Mouse (Mus musculus) hindbrain, embryonic 14.5 days (tissue): ENCODE measurements around the gene Sirt5. TPM values are rescaled to one million over a fixed set of nuclear protein-coding genes. Genes with fewer than 3 reads are reported as not detected.

Experiments used
- ATAC-seq: fragments of 200-750 bp; cut with Nextera tagmentation; 2 replicates; pipeline ENCODE4 v1.8.0; 2017; ENCODE audit warnings: moderate number of reproducible peaks, mild to moderate bottlenecking, moderate TSS enrichment, moderate library complexity; ENCODE audit not compliant: low FRiP score
- DNase-seq: peaks from one replicate; pipeline ENCODE4 v3.0.0-alpha.2; 2015; ENCODE audit warnings: low spot score
- H3K27ac ChIP-seq: fragments of 300-500 bp; sonication (generic); 2 replicates; pipeline ENCODE4 v1.5.1; 2014; ENCODE audit warnings: mild to moderate bottlenecking, moderate library complexity
- H3K27me3 ChIP-seq: fragments of 300-500 bp; sonication (generic); 2 replicates; pipeline ENCODE4 v1.6.1; 2014; ENCODE audit warnings: mild to moderate bottlenecking, low read length, mixed read lengths; ENCODE audit not compliant: control insufficient read depth, insufficient read depth
- H3K36me3 ChIP-seq: fragments of 300-500 bp; sonication (generic); replicated peaks from 2 replicates; pipeline ENCODE4 v1.6.1; 2014; ENCODE audit not compliant: control insufficient read depth, insufficient read depth
- H3K4me1 ChIP-seq: fragments of 300-500 bp; sonication (generic); replicated peaks from 2 replicates; pipeline ENCODE4 v1.6.1; 2014; ENCODE audit warnings: antibody characterized with exemption, low read length, mixed read lengths; ENCODE audit not compliant: control insufficient read depth, insufficient read depth
- H3K4me2 ChIP-seq: fragments of 300-500 bp; sonication (generic); replicated peaks from 2 replicates; pipeline ENCODE4 v1.6.1; 2014; ENCODE audit warnings: mild to moderate bottlenecking, moderate library complexity
- H3K4me3 ChIP-seq: fragments of 300-500 bp; sonication (generic); replicated peaks from 2 replicates; pipeline ENCODE4 v1.5.1; 2014; ENCODE audit warnings: mild to moderate bottlenecking, low read length
- H3K9ac ChIP-seq: fragments of 300-500 bp; sonication (generic); 2 replicates; pipeline ENCODE4 v1.6.1; 2014
- H3K9me3 ChIP-seq: fragments of 300-500 bp; sonication (generic); 2 replicates; pipeline ENCODE4 v1.6.1; 2016; ENCODE audit warnings: low read length; ENCODE audit not compliant: control insufficient read depth
- WGBS: fragments of 180-500 bp; shearing (Covaris S2); extraction: QIAGEN DNeasy Blood & Tissue Kit; methylation state at CpG from one replicate; pipeline ENCODE4 v1.1.7; 2014; 5-methylcytosine and 5-hydroxymethylcytosine counted together
- polyA plus RNA-seq: library from polyadenylated mRNA; unstranded; fragments of >200 nt; fragmentation: Nextera tagmentation; extraction: Ambion mirVana; gene quantifications from 2 replicates; pipeline ENCODE4 v1.2.1, GENCODE M21; 2014

Gene Sirt5
- polyA plus RNA-seq, 1 experiment from 2014 or later, result 30.3 TPM

- Histone ChIP-seq H3K4me1 (no peaks in the 10 kb centered on the region; the same call in 1 of the 2 replicates), H3K9me3 (no peaks in the 10 kb centered on the region), H3K27me3 (no peaks in the 10 kb centered on the region), H3K4me2 (peak overlapping the region; percentile 59), H3K4me3 (peak overlapping the region; percentile 49; the same call in 1 of the 2 replicates), H3K36me3 (peaks cover 48% of the 10 kb centered on the region), H3K9ac (no peak overlapping the region), H3K27ac (no peak overlapping the region)
- WGBS, result 90% methylated on average over 5 of the region's 5 CpGs
- ATAC-seq (no peak), DNase-seq (no peak)
Observed at GRCm38 (mm10) chr13:43399576-43399975, 34.3 kb downstream of the Sirt5 start.

- H3K4me2 ChIP-seq, result no peak overlapping the region
- no peaks in the 10 kb centered on the region for H3K9me3 ChIP-seq
- ATAC-seq, result no peak
- H3K4me1 ChIP-seq, result no peaks in the 10 kb centered on the region
- peaks cover 85% of the 10 kb centered on the region for H3K36me3 ChIP-seq
- H3K27me3 ChIP-seq, result no peaks in the 10 kb centered on the region
- WGBS, result 91% methylated on average over 7 of the region's 7 CpGs
- no peak overlapping the region for H3K4me3 ChIP-seq
- no peak for DNase-seq
- H3K27ac ChIP-seq, result no peak overlapping the region
- no peak overlapping the region for H3K9ac ChIP-seq
Observed at GRCm38 (mm10) chr13:43412311-43412710, 47.0 kb downstream of the Sirt5 start.

GRCm38 (mm10) chr13:43413611-43414010 lies 48.3 kb downstream of the Sirt5 start:
- no peaks in the 10 kb centered on the region for H3K9me3 ChIP-seq
- no peak overlapping the region for H3K4me2 ChIP-seq
- H3K27me3 ChIP-seq, result no peaks in the 10 kb centered on the region
- no peak overlapping the region for H3K4me3 ChIP-seq
- H3K9ac ChIP-seq, result no peak overlapping the region
- H3K4me1 ChIP-seq, result no peaks in the 10 kb centered on the region
- peaks cover 81% of the 10 kb centered on the region for H3K36me3 ChIP-seq
- H3K27ac ChIP-seq, result no peak overlapping the region
- 98% methylated on average over 2 of the region's 2 CpGs for WGBS
- no peak for ATAC-seq
- DNase-seq, result no peak

- no peak for DNase-seq
- WGBS, result 97% methylated on average over 1 of the region's 1 CpGs
- no peak overlapping the region for H3K9ac ChIP-seq
- no peaks in the 10 kb centered on the region for H3K9me3 ChIP-seq
- no peak overlapping the region for H3K4me2 ChIP-seq
- H3K27me3 ChIP-seq, result no peaks in the 10 kb centered on the region
- no peak overlapping the region for H3K4me3 ChIP-seq
- H3K4me1 ChIP-seq, result no peaks in the 10 kb centered on the region
- ATAC-seq, result no peak
- peaks cover 89% of the 10 kb centered on the region for H3K36me3 ChIP-seq
- H3K27ac ChIP-seq, result no peak overlapping the region
Observed at GRCm38 (mm10) chr13:43415249-43415648, 50.0 kb downstream of the Sirt5 start.

- Histone ChIP-seq H3K9ac (no peak overlapping the region), H3K27ac (no peak overlapping the region), H3K4me2 (no peak overlapping the region), H3K4me1 (no peaks in the 10 kb centered on the region), H3K36me3 (peaks cover 11% of the 10 kb centered on the region; the same call in 1 of the 2 replicates), H3K27me3 (no peaks in the 10 kb centered on the region), H3K9me3 (no peaks in the 10 kb centered on the region), H3K4me3 (no peak overlapping the region)
- ATAC-seq (no peak), DNase-seq (no peak)
- over 99% methylated on average over 4 of the region's 4 CpGs for WGBS
Observed at GRCm38 (mm10) chr13:43428436-43428835, 63.1 kb downstream of the Sirt5 start.

- 86% methylated on average over 2 of the region's 2 CpGs for WGBS
- no peaks in the 10 kb centered on the region for H3K9me3 ChIP-seq
- ATAC-seq, result no peak
- no peak overlapping the region for H3K9ac ChIP-seq
- H3K27ac ChIP-seq, result no peak overlapping the region
- H3K4me3 ChIP-seq, result no peak overlapping the region
- no peaks in the 10 kb centered on the region for H3K27me3 ChIP-seq
- H3K4me2 ChIP-seq, result no peak overlapping the region
- no peak for DNase-seq
- H3K4me1 ChIP-seq, result no peaks in the 10 kb centered on the region
- peaks cover 2% of the 10 kb centered on the region; the same call in 1 of the 2 replicates for H3K36me3 ChIP-seq
Observed at GRCm38 (mm10) chr13:43433395-43433794, 68.1 kb downstream of the Sirt5 start.

GRCm38 (mm10) chr13:43440376-43440775 lies 75.1 kb downstream of the Sirt5 start:
- DNase-seq, result no peak
- ATAC-seq, result no peak
- WGBS, result 100% methylated on average over 1 of the region's 1 CpGs

GRCm38 (mm10) chr13:43442551-43442950 lies 77.3 kb downstream of the Sirt5 start:
- ATAC-seq, result no peak

More at GRCm38 (mm10) chr13:43440376-43440775, 75.1 kb downstream of the Sirt5 start:
- H3K4me2 ChIP-seq, result no peak overlapping the region
- no peak overlapping the region for H3K9ac ChIP-seq
- no peaks in the 10 kb centered on the region for H3K9me3 ChIP-seq
- no peaks in the 10 kb centered on the region for H3K36me3 ChIP-seq
- no peak overlapping the region for H3K27ac ChIP-seq
- no peaks in the 10 kb centered on the region for H3K27me3 ChIP-seq
- no peak overlapping the region for H3K4me3 ChIP-seq
- no peaks in the 10 kb centered on the region for H3K4me1 ChIP-seq

GRCm38 (mm10) chr13:43443706-43444105 lies 78.4 kb downstream of the Sirt5 start:
- H3K9ac ChIP-seq, result no peak overlapping the region
- H3K4me1 ChIP-seq, result 0 out of 2 replicates have a peak, but pooled peaks cover 4% of the 10 kb centered on the region
- no peak overlapping the region for H3K4me2 ChIP-seq
- H3K27me3 ChIP-seq, result no peaks in the 10 kb centered on the region
- DNase-seq, result no peak
- H3K4me3 ChIP-seq, result no peak overlapping the region
- ATAC-seq, result no peak
- H3K27ac ChIP-seq, result no peak overlapping the region
- H3K9me3 ChIP-seq, result no peaks in the 10 kb centered on the region
- WGBS, result 98% methylated on average over 4 of the region's 4 CpGs
- no peaks in the 10 kb centered on the region for H3K36me3 ChIP-seq

More at GRCm38 (mm10) chr13:43442551-43442950, 77.3 kb downstream of the Sirt5 start:
- H3K27me3 ChIP-seq, result no peaks in the 10 kb centered on the region
- no peak overlapping the region for H3K27ac ChIP-seq
- 89% methylated on average over 1 of the region's 1 CpGs for WGBS
- H3K4me3 ChIP-seq, result no peak overlapping the region
- no peak overlapping the region for H3K4me2 ChIP-seq
- no peak for DNase-seq
- H3K9ac ChIP-seq, result no peak overlapping the region
- no peaks in the 10 kb centered on the region for H3K9me3 ChIP-seq
- 0 out of 2 replicates have a peak, but pooled peaks cover 2% of the 10 kb centered on the region for H3K4me1 ChIP-seq
- no peaks in the 10 kb centered on the region for H3K36me3 ChIP-seq

GRCm38 (mm10) chr13:43444717-43445116 lies 79.4 kb downstream of the Sirt5 start:
- Histone ChIP-seq H3K4me3 (no peak overlapping the region), H3K4me2 (no peak overlapping the region), H3K9me3 (no peaks in the 10 kb centered on the region), H3K9ac (no peak overlapping the region), H3K4me1 (0 out of 2 replicates have a peak, but pooled peaks cover 4% of the 10 kb centered on the region), H3K27me3 (no peaks in the 10 kb centered on the region), H3K27ac (no peak overlapping the region), H3K36me3 (no peaks in the 10 kb centered on the region)
- 88% methylated on average over 3 of the region's 3 CpGs for WGBS
- no peak for DNase-seq
- ATAC-seq, result no peak
